Mouse (Mus musculus) lung, embryonic 16.5 days (tissue): ENCODE measurements around the gene D130043K22Rik. TPM values are rescaled to one million over a fixed set of nuclear protein-coding genes. Genes with fewer than 3 reads are reported as not detected.

Experiments
- ATAC-seq: fragments of 200-750 bp; cut with Nextera tagmentation; 2 replicates; pipeline ENCODE4 v1.8.0; 2017; ENCODE audit warnings: low read depth, mild to moderate bottlenecking, moderate library complexity
- H3K27ac ChIP-seq: fragments of 300-500 bp; sonication (generic); 2 replicates; pipeline ENCODE4 v1.5.1; 2014; ENCODE audit warnings: mild to moderate bottlenecking, control low read depth, low read length
- H3K27me3 ChIP-seq: fragments of 300-500 bp; sonication (generic); 2 replicates; pipeline ENCODE4 v1.6.1; 2014; ENCODE audit warnings: low read depth, low read length, mixed read lengths; ENCODE audit not compliant: control insufficient read depth, insufficient read depth
- H3K36me3 ChIP-seq: fragments of 300-500 bp; sonication (generic); 2 replicates; pipeline ENCODE4 v1.6.1; 2014; ENCODE audit warnings: low read length; ENCODE audit not compliant: control insufficient read depth, insufficient read depth
- H3K4me1 ChIP-seq: fragments of 300-500 bp; sonication (generic); replicated peaks from 2 replicates; pipeline ENCODE4 v1.6.1; 2014; ENCODE audit warnings: low read length, mixed read lengths; ENCODE audit not compliant: control insufficient read depth, insufficient read depth
- H3K4me2 ChIP-seq: fragments of 300-500 bp; sonication (generic); 2 replicates; pipeline ENCODE4 v1.6.1; 2014; ENCODE audit warnings: low read depth, low read length, control low read depth
- H3K4me3 ChIP-seq: fragments of 300-500 bp; sonication (generic); 2 replicates; pipeline ENCODE4 v1.5.1; 2014; ENCODE audit warnings: mild to moderate bottlenecking, low read length, control low read depth
- H3K9ac ChIP-seq: fragments of 300-500 bp; sonication (generic); 2 replicates; pipeline ENCODE4 v1.6.1; 2014; ENCODE audit warnings: low read length, control low read depth
- H3K9me3 ChIP-seq: fragments of 300-500 bp; sonication (generic); 2 replicates; pipeline ENCODE4 v1.6.1; 2016; ENCODE audit warnings: low read length; ENCODE audit not compliant: control insufficient read depth
- WGBS: fragments of 180-500 bp; shearing (Covaris S2); extraction: QIAGEN DNeasy Blood & Tissue Kit; methylation state at CpG from one replicate; pipeline ENCODE4 v1.1.7; 2014; 5-methylcytosine and 5-hydroxymethylcytosine counted together
- polyA plus RNA-seq: library from polyadenylated mRNA; unstranded; fragments of >200 nt; fragmentation: Nextera tagmentation; extraction: Ambion mirVana; gene quantifications from 2 replicates; pipeline ENCODE4 v1.2.1, GENCODE M21; 2015

Gene D130043K22Rik
- polyA plus RNA-seq, 1 experiment from 2014 or later = 0.20 TPM

DNA sequence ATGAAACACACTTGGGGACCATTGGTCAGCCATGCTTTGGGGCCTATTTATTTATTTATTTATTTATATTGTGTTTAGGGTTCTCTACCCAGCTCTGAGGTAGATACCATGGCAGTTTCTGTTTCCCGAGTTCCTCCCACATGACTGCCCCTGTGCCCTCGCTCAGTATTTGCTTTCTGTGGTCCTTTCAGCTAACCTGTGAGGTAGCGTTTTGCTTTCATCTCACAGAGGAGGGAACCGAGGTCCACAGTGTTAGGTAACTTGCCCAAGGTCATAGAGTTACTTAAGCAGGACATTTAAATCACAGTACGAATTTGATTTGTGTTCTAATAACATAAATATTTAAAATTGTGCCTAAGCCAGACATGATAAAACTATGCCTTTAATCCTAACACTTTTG is 102.2 kb downstream of the D130043K22Rik start:
- Histone ChIP-seq H3K36me3 (no peaks in the 10 kb centered on the region), H3K4me3 (no peak overlapping the region), H3K4me1 (no peaks in the 10 kb centered on the region; the same call in 1 of the 2 replicates), H3K9ac (no peak overlapping the region), H3K27me3 (no peaks in the 10 kb centered on the region), H3K27ac (no peak overlapping the region), H3K4me2 (no peak overlapping the region), H3K9me3 (no peaks in the 10 kb centered on the region)
- 63% methylated on average over 5 of the region's 5 CpGs for WGBS
- ATAC-seq = no peak

GRCm38 (mm10) chr13:24948870-24949269 is 103.9 kb downstream of the D130043K22Rik start:
- Histone ChIP-seq H3K9ac (no peak overlapping the region), H3K4me3 (no peak overlapping the region), H3K27ac (no peak overlapping the region), H3K36me3 (no peaks in the 10 kb centered on the region), H3K27me3 (no peaks in the 10 kb centered on the region), H3K4me2 (no peak overlapping the region), H3K9me3 (no peaks in the 10 kb centered on the region), H3K4me1 (no peaks in the 10 kb centered on the region; the same call in 1 of the 2 replicates)
- ATAC-seq = no peak
- WGBS = 84% methylated on average over 6 of the region's 6 CpGs

Other genes starting within 250 kb of the D130043K22Rik start
- gene Armh2, start 103.9 kb upstream of the D130043K22Rik start, polyA plus RNA-seq = not detected in 2 replicates
- 103 and 110 TPM in 2 replicates for gene Gmnn, start 83.2 kb upstream of the D130043K22Rik start, polyA plus RNA-seq
- gene BC005537, start 43.5 kb upstream of the D130043K22Rik start, polyA plus RNA-seq = 12.7 and 16.1 TPM in 2 replicates
- gene Acot13, start 13.6 kb upstream of the D130043K22Rik start, polyA plus RNA-seq = 68.7 and 74.2 TPM in 2 replicates
- gene Tdp2, start 13.5 kb upstream of the D130043K22Rik start, polyA plus RNA-seq = 45.8 and 52.7 TPM in 2 replicates
- 7.1 and 7.6 TPM in 2 replicates for gene Aldh5a1, start 92.5 kb downstream of the D130043K22Rik start, polyA plus RNA-seq
- 1.7 and 1.9 TPM in 2 replicates for gene Gpld1, start 98.0 kb downstream of the D130043K22Rik start, polyA plus RNA-seq
- 14.3 and 17.9 TPM in 2 replicates for gene Mrs2, start 175.2 kb downstream of the D130043K22Rik start, polyA plus RNA-seq
- gene Dcdc2a, start 210.9 kb downstream of the D130043K22Rik start, polyA plus RNA-seq = 3.6 and 3.7 TPM in 2 replicates